Mouse (Mus musculus) limb, embryonic 13.5 days (tissue): ENCODE results near the gene Dcpp3. TPM values are rescaled to one million over a fixed set of nuclear protein-coding genes. Genes with fewer than 3 reads are reported as not detected.
"Not testable (repeated sequence)": the region's sequence is repeated elsewhere in the genome, so short reads cannot be mapped to it uniquely, and the experiment has no call there.

Experiments used
- ATAC-seq: fragments of 200-750 bp; cut with Nextera tagmentation; 2 replicates; pipeline ENCODE4 v1.8.0; 2017; ENCODE audit warnings: low read depth, moderate number of reproducible peaks, moderate TSS enrichment; ENCODE audit not compliant: low FRiP score
- H3K27ac ChIP-seq: fragments of 300-500 bp; sonication (generic); 2 replicates; pipeline ENCODE4 v1.5.1; 2015; ENCODE audit warnings: inconsistent platforms, mild to moderate bottlenecking, moderate library complexity
- H3K27me3 ChIP-seq: fragments of 300-500 bp; sonication (generic); 2 replicates; pipeline ENCODE4 v1.6.1; 2015; ENCODE audit warnings: mild to moderate bottlenecking, inconsistent platforms
- H3K36me3 ChIP-seq: fragments of 300-500 bp; sonication (generic); 2 replicates; pipeline ENCODE4 v1.6.1; 2015; ENCODE audit warnings: inconsistent platforms, mild to moderate bottlenecking, moderate library complexity
- H3K4me1 ChIP-seq: fragments of 300-500 bp; sonication (generic); 2 replicates; pipeline ENCODE4 v1.6.1; 2015; ENCODE audit warnings: inconsistent platforms
- H3K4me2 ChIP-seq: fragments of 300-500 bp; sonication (generic); replicated peaks from 2 replicates; pipeline ENCODE4 v1.6.1; 2015; ENCODE audit warnings: inconsistent platforms, mild to moderate bottlenecking, moderate library complexity
- H3K4me3 ChIP-seq: fragments of 300-500 bp; sonication (generic); 2 replicates; pipeline ENCODE4 v1.5.1; 2015; ENCODE audit warnings: moderate library complexity, mild to moderate bottlenecking, inconsistent platforms
- H3K9ac ChIP-seq: fragments of 300-500 bp; sonication (generic); 2 replicates; pipeline ENCODE4 v1.6.1; 2015; ENCODE audit warnings: mild to moderate bottlenecking, inconsistent platforms
- H3K9me3 ChIP-seq: fragments of 300-500 bp; sonication (generic); 2 replicates; pipeline ENCODE4 v1.6.1; 2016; ENCODE audit warnings: inconsistent platforms
- WGBS: fragments of 180-500 bp; shearing (Covaris S2); methylation state at CpG from one replicate; pipeline ENCODE4 v1.1.7; 2015; 5-methylcytosine and 5-hydroxymethylcytosine counted together
- polyA plus RNA-seq: library from polyadenylated mRNA; unstranded; fragments of >200 nt; fragmentation: Nextera tagmentation; extraction: Ambion mirVana; gene quantifications from 2 replicates; pipeline ENCODE4 v1.2.1, GENCODE M21; 2015

The Dcpp3 gene
- polyA plus RNA-seq, 1 experiment from 2014 or later: not detected

DNA sequence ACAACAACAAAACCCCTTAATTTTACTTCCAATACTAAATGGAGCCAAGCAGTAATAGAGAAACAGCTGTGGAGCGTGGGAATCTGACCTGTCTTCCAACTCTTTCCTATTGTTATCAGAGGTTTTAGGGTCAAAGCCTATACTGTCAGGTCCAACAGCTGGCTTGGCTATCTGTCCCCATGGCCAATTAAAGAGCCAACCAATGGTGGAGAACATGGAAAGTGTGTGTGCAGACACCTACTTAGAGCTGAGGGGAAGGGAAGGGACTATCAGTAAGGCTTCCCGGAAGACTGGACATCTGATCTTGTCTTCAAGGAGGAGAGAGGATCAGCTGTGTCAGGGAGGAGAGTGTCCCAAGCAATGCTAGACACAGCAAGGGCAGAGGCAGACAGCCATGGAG is 31.8 kb downstream of the Dcpp3 start:
- no peak for ATAC-seq
- H3K36me3 ChIP-seq: no peaks in the 10 kb centered on the region
- no peaks in the 10 kb centered on the region for H3K4me1 ChIP-seq
- H3K27ac ChIP-seq: no peak overlapping the region
- H3K27me3 ChIP-seq: no peaks in the 10 kb centered on the region
- no peaks in the 10 kb centered on the region for H3K9me3 ChIP-seq
- H3K9ac ChIP-seq: no peak overlapping the region
- H3K4me2 ChIP-seq: no peak overlapping the region
- H3K4me3 ChIP-seq: no peak overlapping the region
- WGBS: 88% methylated on average over 2 of the region's 2 CpGs

DNA sequence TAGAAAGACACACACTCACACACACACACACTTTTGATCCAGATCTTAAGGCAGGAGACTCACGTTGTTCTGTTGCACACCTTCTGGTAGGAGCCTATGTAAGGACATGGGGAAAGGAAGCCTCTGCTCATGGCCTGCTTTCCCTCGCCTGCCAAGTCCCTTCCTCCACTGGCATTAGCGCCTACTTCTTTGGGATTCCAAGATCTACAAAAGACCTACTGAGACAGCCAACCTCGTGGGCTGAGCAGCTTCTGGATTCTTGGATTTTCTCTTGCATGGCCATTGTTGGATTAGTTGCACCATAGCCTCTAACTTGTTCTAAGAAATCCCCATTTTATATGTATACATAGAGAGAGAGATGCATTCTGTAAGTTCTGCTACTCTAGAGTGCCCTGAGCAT is 33.6 kb downstream of the Dcpp3 start:
- H3K36me3 ChIP-seq, H3K9ac ChIP-seq, H3K9me3 ChIP-seq, ATAC-seq, H3K27me3 ChIP-seq, H3K4me2 ChIP-seq, H3K4me3 ChIP-seq, H3K27ac ChIP-seq, H3K4me1 ChIP-seq: not testable (repeated sequence)
- 78% methylated on average over 4 of the region's 4 CpGs for WGBS

DNA sequence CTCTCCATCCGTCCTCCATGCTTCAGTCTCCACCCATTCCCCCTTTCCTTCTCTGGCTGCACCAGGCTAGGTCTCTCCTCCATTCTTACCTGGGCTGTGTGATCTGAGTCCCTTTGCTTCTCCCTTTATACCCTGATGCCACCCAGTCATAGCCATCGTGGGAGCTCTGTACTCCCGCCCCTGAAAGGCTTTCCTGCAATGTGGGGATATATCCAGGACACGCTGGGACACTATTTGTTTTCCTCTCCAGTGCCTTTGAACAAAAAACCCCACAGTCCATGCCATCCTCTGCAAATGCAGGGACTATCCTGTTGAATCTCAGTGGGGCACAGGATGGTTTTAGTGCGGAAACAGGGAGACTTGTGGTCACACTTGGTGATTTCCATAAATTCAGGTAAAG is 37.9 kb downstream of the Dcpp3 start, which contains the start of gene Sbpl:
Gene Sbpl, minus strand, starts transcription at position 101 of the 400 bp plus-strand sequence.
- no peaks in the 10 kb centered on the region for H3K27me3 ChIP-seq
- no peaks in the 10 kb centered on the region for H3K36me3 ChIP-seq
- no peak for ATAC-seq
- H3K4me3 ChIP-seq: no peak within 1 kb of the TSS
- no peak within 1 kb of the TSS for H3K4me2 ChIP-seq
- H3K9me3 ChIP-seq: no peaks in the 10 kb centered on the region
- WGBS: 80% methylated on average over 5 of the region's 5 CpGs
- no peak within 1 kb of the TSS for H3K9ac ChIP-seq
- 0 out of 2 replicates have a peak, but pooled peaks cover 4% of the 10 kb centered on the region for H3K4me1 ChIP-seq
- H3K27ac ChIP-seq: no peak within 1 kb of the TSS

DNA sequence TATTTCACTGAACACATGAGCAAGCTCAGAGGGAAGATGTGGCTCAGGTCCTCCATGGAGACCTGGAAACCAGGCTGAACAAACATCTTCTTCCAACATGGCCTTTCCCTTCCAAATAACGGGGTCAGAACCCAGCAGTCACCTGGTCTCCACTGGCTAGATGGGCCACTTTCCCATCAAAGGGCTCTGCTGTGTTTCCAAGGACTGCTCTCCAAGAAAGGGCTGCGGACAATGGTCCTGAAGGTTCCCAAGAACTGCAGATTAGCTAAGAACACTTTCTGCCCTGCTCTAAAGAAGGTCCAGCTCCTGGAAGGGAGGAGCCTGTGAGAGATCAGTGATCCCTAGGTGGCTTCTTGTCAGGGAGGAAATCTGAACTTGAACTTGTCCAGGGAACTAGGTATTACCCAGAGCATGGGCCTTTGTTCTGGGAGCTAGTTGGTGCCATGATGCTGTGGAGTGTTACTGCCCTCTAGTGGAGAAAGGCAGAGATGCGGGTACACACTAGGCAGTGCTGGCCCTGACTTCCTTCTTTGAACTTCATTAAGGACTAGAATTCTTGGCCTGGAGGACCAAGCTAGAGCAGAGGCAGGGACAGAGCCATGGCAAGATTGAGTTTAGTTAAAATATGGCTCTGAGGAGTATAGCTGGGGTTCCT is 43.0 kb downstream of the Dcpp3 start:
- H3K4me2 ChIP-seq: no peak overlapping the region
- no peak overlapping the region for H3K27ac ChIP-seq
- 38% methylated on average over 3 of the region's 3 CpGs for WGBS
- ATAC-seq: peak; percentile 95
- no peak overlapping the region for H3K4me3 ChIP-seq
- H3K4me1 ChIP-seq: 0 out of 2 replicates have a peak, but pooled peaks cover 4% of the 10 kb centered on the region
- no peaks in the 10 kb centered on the region for H3K36me3 ChIP-seq
- 0 out of 2 replicates have a peak overlapping the region, but pooled peaks have one; percentile 20 for H3K9ac ChIP-seq
- no peaks in the 10 kb centered on the region; the same call in 1 of the 2 replicates for H3K27me3 ChIP-seq
- H3K9me3 ChIP-seq: no peaks in the 10 kb centered on the region

DNA sequence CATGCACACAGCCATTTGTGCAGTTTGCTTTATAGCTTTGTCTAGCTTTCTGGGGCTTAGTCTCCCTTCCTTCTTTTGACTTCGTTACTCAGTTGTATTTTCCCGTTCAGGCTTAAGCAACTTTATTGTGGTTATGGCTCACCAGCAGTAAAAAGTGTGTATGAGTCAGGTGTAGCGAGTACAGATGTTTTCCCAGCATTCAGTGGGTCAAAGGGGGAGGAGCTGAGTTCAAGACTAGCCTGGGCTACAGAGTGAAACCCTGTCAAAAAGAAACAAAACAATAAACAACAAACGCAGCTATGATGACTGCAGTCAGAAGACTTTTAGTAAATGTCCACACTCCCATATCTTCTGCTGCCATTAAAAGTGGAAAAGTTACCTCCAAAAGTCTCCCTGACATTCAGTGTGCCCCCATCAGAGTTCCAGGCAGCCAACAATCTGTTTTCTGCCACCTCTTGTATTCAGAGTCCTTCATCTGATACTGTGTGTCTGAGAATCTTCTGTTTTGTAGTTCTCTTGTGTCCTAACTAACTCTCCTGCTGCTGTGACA is 44.4 kb downstream of the Dcpp3 start:
- H3K9ac ChIP-seq: no peak overlapping the region
- H3K27ac ChIP-seq: no peak overlapping the region
- WGBS: 62% methylated on average over 4 of the region's 4 CpGs
- H3K4me2 ChIP-seq: no peak overlapping the region
- no peaks in the 10 kb centered on the region for H3K36me3 ChIP-seq
- H3K4me1 ChIP-seq: 0 out of 2 replicates have a peak, but pooled peaks cover 4% of the 10 kb centered on the region
- H3K9me3 ChIP-seq: no peaks in the 10 kb centered on the region
- no peak for ATAC-seq
- no peaks in the 10 kb centered on the region; the same call in 1 of the 2 replicates for H3K27me3 ChIP-seq
- no peak overlapping the region for H3K4me3 ChIP-seq

DNA sequence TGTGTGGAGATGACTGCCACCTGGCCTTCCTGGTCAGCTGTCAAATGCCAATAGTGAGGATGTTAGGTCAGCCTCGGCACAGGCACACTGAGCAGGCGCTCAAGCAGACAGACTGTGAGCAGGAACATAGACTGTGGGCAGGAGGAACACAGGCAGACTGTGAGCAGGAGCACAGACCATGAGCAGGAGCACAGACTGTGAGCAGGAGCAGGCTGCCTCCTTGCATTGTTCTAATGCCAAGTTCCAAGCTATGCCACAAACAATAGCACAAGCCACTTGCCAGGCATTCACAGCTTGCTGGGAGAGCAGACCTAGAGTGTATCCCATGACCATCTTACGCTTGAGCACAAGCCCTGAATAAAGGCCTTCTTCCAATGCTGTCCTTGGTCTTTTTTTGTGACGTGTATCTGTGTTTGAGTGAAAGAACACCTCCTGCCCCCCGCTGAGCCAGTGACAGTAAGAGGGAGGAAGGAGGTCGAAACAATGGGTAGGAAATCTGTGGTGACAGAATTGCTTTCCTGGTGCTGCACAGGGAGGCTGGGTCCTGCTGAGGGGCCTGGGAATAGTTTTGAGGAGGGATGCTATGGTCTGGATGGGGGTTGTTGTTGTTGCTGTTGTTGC is 48.7 kb downstream of the Dcpp3 start:
- no peak overlapping the region for H3K4me2 ChIP-seq
- H3K4me3 ChIP-seq: no peak overlapping the region
- H3K9ac ChIP-seq: no peak overlapping the region
- ATAC-seq: no peak
- 54% methylated on average over 6 of the region's 6 CpGs for WGBS
- H3K4me1 ChIP-seq: no peaks in the 10 kb centered on the region
- no peaks in the 10 kb centered on the region for H3K36me3 ChIP-seq
- H3K27ac ChIP-seq: no peak overlapping the region
- H3K27me3 ChIP-seq: no peaks in the 10 kb centered on the region; the same call in 1 of the 2 replicates
- no peaks in the 10 kb centered on the region for H3K9me3 ChIP-seq

DNA sequence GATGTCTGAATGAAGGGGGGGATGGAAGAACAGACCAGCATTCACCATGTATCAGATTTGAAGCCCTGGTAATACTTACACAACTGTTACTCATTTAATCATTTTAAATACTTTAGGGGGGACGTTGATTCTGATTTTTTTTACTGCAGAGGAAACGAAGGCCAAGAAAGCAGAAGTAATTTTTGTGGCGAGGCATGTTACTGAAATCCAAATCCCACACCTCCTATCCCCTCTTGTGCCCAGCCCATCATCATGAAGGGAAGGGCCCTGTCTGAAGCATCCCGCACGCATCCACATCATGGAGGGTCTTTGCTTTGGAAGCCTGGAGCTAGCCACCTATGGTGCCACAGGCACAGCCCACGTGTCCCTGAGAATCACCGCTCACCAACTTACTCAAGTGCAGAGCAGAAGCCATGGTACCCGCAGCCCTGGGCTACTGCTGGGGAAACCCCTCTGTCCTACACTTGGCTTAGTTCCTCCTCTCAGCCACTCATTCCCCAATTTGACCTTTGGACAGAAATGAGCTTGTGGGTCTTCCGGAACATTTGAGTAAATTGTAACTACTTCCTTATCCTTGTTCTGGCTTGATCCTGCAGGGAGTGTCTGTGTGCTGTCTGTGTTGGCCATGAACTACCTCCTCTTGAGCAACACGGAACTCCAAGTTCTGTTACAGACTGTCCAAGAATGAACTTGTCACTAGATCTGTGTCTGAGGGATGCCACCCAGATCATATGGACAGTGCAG is 49.6 kb downstream of the Dcpp3 start:
- ATAC-seq: no peak
- Histone ChIP-seq H3K4me1 (no peaks in the 10 kb centered on the region), H3K9me3 (no peaks in the 10 kb centered on the region), H3K27me3 (no peaks in the 10 kb centered on the region; the same call in 1 of the 2 replicates), H3K9ac (no peak overlapping the region), H3K4me2 (no peak overlapping the region), H3K27ac (no peak overlapping the region), H3K4me3 (no peak overlapping the region), H3K36me3 (no peaks in the 10 kb centered on the region)
- WGBS: 78% methylated on average over 10 of the region's 10 CpGs

DNA sequence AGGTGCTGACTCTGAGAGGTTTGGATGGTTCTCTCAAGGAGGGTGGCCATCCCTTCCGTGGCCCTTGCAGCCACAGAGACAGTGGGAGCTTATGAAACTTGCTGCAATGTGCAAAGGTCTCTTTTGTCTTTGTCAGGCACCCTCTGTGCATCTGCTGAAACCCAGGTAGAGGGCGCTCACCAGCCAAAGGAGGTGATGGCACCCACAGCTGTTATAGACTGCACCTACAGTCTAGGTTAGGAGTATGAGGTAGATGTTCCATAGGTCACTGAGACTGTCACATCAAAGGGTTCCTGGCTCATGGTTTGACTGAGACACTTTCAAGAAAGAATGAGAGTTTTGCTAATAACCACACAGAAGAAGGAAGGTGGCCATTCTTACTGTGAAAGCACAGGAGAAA is 51.5 kb downstream of the Dcpp3 start:
- WGBS: 41% methylated on average over 2 of the region's 2 CpGs
- Histone ChIP-seq H3K4me2 (no peak overlapping the region), H3K36me3 (no peaks in the 10 kb centered on the region), H3K9me3 (no peaks in the 10 kb centered on the region), H3K27me3 (no peaks in the 10 kb centered on the region), H3K27ac (no peak overlapping the region), H3K4me1 (no peaks in the 10 kb centered on the region), H3K9ac (no peak overlapping the region), H3K4me3 (no peak overlapping the region)
- no peak for ATAC-seq

Other genes starting within 250 kb of the Dcpp3 start
- 65.0 and 66.9 TPM in 2 replicates for gene Hcfc1r1, start 243.9 kb upstream of the Dcpp3 start, polyA plus RNA-seq
- 45.6 and 48.4 TPM in 2 replicates for gene Thoc6, start 243.6 kb upstream of the Dcpp3 start, polyA plus RNA-seq
- 15.4 and 17.1 TPM in 2 replicates for gene Tnfrsf12a, start 240.0 kb upstream of the Dcpp3 start, polyA plus RNA-seq
- gene Cldn6, start 238.2 kb upstream of the Dcpp3 start, polyA plus RNA-seq: 16.8 and 19.8 TPM in 2 replicates
- gene Cldn9, start 233.4 kb upstream of the Dcpp3 start, polyA plus RNA-seq: 8.3 and 10.1 TPM in 2 replicates
- 2.3 and 3.0 TPM in 2 replicates for gene 1520401A03Rik, start 194.7 kb upstream of the Dcpp3 start, polyA plus RNA-seq
- gene Pkmyt1, start 191.1 kb upstream of the Dcpp3 start, polyA plus RNA-seq: 47.5 and 52.8 TPM in 2 replicates
- gene Paqr4, start 176.6 kb upstream of the Dcpp3 start, polyA plus RNA-seq: 15.5 and 16.1 TPM in 2 replicates
- gene Kremen2, start 171.6 kb upstream of the Dcpp3 start, polyA plus RNA-seq: 39.5 and 46.3 TPM in 2 replicates
- gene Flywch1, start 145.9 kb upstream of the Dcpp3 start, polyA plus RNA-seq: 103 and 107 TPM in 2 replicates
- gene Flywch2, start 131.4 kb upstream of the Dcpp3 start, polyA plus RNA-seq: 68.0 and 70.5 TPM in 2 replicates
- 606 and 615 TPM in 2 replicates for gene Srrm2, start 126.9 kb upstream of the Dcpp3 start, polyA plus RNA-seq
- gene Elob, start 88.3 kb upstream of the Dcpp3 start, polyA plus RNA-seq: 1,219 and 1,256 TPM in 2 replicates
- gene Prss33, start 81.4 kb upstream of the Dcpp3 start, polyA plus RNA-seq: not detected in 2 replicates
- gene Prss32, start 73.6 kb upstream of the Dcpp3 start, polyA plus RNA-seq: not detected in 2 replicates
- 1.7 and 2.4 TPM in 2 replicates for gene Prss41, start 73.3 kb upstream of the Dcpp3 start, polyA plus RNA-seq
- gene Prss21, start 49.4 kb upstream of the Dcpp3 start, polyA plus RNA-seq: not detected in 2 replicates
- not detected in 2 replicates for gene Dcpp1, start 36.6 kb upstream of the Dcpp3 start, polyA plus RNA-seq
- gene Dcpp2, start 36.6 kb upstream of the Dcpp3 start, polyA plus RNA-seq: not detected in 2 replicates
- not detected in 2 replicates for gene Sbp, start 24.2 kb downstream of the Dcpp3 start, polyA plus RNA-seq
- gene Sbpl, start 37.8 kb downstream of the Dcpp3 start, polyA plus RNA-seq: not detected in 2 replicates
- gene Prss30, start 63.1 kb downstream of the Dcpp3 start, polyA plus RNA-seq: not detected in 2 replicates
- gene Prss22, start 80.6 kb downstream of the Dcpp3 start, polyA plus RNA-seq: 0.47 and 0.60 TPM in 2 replicates
- 0.52 and 0.55 TPM in 2 replicates for gene Prss27, start 120.7 kb downstream of the Dcpp3 start, polyA plus RNA-seq
- gene Kctd5, start 156.0 kb downstream of the Dcpp3 start, polyA plus RNA-seq: 75.7 and 77.4 TPM in 2 replicates
- gene Pdpk1, start 233.5 kb downstream of the Dcpp3 start, polyA plus RNA-seq: 37.9 and 38.2 TPM in 2 replicates
- 36.9 and 38.1 TPM in 2 replicates for gene Amdhd2, start 246.3 kb downstream of the Dcpp3 start, polyA plus RNA-seq